Mouse (Mus musculus) monocyte, adult 5-6 weeks (primary cell): ENCODE measurements at regions not wholly inside any gene's neighbourhood (a gene's known extent, or its start where the extent isn't known, plus 50 kb on each side); places are given as distances from the start of the nearest gene placed in this dataset.

Experiments used
- ATAC-seq: fragments of 153-309, 156-312 bp; replicated peaks from 2 replicates; pipeline ENCODE4 v1.8.0; 2017; ENCODE audit warnings: mild to moderate bottlenecking; ENCODE audit not compliant: low TSS enrichment, insufficient number of reproducible peaks, severe bottlenecking, poor library complexity, low FRiP score

DNA sequence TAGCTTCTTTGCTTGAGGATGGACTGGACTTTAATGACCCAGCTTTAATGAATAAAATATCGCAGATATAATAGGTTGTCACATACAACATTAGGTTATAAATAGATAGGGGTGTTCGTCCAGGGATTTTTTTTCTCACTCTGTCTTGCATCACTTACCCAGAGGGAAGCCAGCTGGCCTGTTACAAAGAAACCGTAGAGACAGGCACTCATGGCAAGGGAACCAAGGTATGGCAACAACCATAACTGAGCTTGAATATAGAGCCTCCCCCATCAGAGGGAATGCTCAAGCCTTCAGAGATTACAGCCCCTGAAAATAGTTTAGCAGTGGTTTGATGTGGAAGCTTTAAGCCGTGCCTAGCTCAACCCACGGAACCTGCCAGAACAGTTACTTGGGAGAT is 504.9 kb downstream of the Ptprc start:
- ATAC-seq: no peak

DNA sequence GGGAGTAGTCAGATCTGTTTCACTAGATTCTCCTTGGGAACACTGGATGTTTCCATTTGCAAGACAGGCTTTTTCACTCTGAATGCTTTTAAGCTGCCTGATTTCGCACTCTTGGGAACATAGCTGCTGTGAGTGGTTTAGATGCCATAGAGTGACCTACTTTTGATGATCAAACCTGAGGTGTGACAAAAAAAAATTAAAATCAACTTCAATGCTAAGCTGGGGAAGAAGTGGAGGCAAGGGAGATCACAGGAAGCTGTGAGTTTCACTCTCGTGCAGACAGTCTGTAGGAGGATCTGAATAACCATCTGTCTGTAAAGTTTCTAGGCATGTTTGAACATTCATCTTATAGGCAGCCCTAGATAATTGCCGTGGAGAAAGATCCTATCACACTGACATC is 505.7 kb downstream of the Ptprc start:
- no peak for ATAC-seq

- ATAC-seq: no peak
Observed at GRCm38 (mm10) chr1:137658141-137658540, 517.4 kb downstream of the Ptprc start.

DNA sequence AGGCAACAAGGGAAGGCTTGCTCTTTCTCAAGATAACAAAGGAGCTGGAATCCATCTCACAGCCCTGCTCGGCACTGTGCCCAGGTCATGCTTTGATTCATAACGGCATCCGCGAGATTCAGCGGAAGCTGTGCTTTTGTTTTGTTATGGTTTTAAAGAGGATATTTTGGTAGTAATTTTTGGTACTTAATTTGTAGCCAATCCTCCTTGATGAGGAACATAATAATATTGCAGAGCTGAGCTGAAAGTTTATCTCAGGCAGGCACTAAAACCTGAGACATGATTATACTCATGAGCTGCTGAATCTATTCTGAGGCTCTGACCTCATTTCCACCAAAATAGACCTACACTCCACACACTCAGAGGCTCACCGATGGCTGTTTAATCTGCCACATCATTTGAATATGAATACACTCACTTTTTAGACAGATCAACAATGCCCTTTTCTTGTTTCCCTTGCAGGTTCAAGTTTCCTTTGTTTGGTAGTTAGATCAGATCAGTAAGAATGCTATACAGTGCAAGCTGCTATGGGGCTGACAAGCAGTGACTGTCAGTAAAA is 518.5 kb downstream of the Ptprc start:
- ATAC-seq: no peak

DNA sequence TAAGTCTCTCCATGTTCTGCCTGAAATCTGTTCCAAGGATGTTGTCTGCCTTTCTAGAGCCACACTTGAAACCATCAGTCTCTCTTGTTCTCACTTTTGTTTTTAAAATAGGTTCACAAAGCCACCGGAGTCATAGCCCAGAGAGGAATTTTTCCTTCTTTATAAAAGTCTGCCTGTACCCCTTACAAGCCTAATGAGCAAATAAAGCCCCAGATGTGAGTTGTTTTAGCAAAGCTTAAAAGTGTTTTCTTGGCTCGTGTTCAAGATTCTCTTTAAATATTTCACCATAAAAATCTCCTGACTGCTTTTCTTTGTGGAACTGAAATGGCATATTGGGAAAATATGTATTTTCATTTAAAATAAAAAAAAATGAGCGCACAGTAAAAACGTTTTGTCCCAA is 521.3 kb downstream of the Ptprc start:
- ATAC-seq: no peak

GRCm38 (mm10) chr1:137653495-137653894 is 522.0 kb downstream of the Ptprc start:
- ATAC-seq: no peak

- no peak for ATAC-seq
Observed at GRCm38 (mm10) chr1:137650629-137651028, 524.9 kb downstream of the Ptprc start.

DNA sequence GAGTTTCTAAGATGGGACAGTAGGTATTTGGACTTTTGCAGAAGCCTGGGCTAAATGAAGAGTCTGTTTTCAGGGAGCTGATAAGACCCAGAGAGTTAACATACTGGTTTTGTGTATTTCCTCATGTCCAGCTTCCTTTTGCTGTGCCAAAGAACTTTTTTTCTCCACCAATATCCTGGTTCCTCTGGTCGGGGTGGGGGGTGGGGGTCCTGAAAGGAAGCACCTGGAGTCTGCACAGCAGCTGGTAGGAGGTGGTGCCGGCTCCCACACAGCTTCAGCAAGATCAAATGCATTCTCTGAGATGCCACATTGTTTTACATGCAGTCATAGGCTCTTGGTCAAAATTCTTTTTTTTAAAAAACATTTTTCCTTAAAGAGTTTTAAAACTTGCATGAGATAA is 525.4 kb downstream of the Ptprc start:
- no peak for ATAC-seq

DNA sequence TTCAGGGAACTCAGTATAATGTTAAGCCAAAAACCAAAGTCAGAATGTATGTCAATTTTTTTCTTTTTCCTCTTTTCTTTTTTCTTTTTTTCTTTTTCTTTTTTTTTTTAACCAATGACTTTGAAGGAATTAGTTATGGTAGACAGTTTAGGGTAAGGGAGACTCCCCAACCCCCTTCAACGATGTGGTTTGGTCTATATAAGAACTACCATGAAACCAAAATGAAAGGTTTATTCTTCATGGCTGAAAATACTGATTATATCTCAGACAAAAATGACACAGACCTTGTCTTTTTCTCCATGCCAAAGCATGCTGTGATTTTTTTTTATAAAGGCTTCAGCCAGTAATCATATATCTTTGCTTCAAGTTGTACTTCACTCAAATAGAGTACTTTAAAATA is 526.7 kb downstream of the Ptprc start:
- ATAC-seq: no peak

DNA sequence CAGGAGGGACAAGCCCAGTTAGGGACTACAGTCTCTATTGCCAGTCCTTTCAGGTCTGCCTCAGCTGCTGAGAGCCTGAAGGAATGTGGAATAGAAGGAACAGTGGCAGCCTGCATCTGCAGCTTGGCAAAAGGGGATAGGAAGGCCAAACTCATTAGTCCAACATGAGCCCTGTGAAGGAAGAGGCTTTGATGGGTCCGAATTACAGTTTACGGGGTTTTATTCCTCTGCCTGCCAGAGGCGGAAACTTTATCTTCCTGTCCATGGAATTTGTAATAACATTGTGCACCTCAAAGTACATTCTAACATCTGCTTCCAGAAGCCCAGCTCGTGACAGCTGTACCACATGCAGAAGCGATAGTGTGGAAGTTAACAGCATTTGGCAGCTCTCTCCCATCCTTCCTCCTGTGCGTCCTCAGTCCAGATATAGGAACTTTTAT is 530.9 kb downstream of the Ptprc start:
- no peak for ATAC-seq

GRCm38 (mm10) chr1:137643508-137643907 is 532.0 kb downstream of the Ptprc start:
- ATAC-seq: no peak

GRCm38 (mm10) chr1:137640848-137641247 is 534.7 kb downstream of the Ptprc start:
- ATAC-seq: no peak

GRCm38 (mm10) chr1:137636947-137637346 is 538.6 kb downstream of the Ptprc start:
- ATAC-seq: no peak

GRCm38 (mm10) chr1:137636321-137636944 is 539.1 kb downstream of the Ptprc start:
- no peak for ATAC-seq

DNA sequence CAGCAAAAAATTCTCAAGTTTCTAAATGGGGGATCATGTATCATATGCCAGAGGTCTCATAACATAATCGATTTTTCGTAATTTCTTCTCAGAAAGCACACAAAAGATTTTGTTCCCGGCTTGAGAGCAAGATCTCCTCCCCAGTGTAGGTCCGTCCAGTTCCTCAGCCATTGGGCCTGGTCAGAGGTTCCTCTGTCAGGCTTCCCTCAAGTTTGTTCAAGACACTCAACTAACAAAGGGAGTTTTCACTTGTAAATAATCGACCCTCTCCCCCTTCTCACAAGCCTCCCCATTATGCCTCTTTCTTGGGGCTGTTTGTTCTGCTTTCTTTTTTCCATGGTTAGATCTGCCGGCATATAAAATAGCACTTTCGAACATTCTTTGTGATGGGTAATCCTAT is 539.7 kb downstream of the Ptprc start:
- no peak for ATAC-seq

DNA sequence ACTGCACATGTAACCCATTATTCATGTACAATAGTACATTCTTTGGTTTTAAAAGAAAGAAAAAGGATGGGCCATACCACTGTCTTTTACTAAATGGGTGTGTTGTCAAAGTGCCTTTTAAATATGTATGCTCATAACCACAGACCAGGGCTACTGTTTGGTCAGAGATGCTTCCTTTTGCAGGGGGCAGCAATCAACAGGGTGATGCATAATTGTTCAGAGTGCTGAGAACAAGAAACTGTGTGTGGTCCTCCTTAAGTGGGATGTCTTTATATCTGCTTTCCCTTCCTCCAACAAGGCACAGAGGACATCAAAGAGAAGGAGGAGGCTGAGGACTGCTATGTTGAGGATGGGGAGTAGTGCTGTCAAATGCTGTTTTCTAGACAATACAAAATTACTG is 544.0 kb downstream of the Ptprc start:
- no peak for ATAC-seq

GRCm38 (mm10) chr1:137620672-137621071 is 554.8 kb downstream of the Ptprc start:
- no peak for ATAC-seq

- ATAC-seq: no peak
Observed at GRCm38 (mm10) chr1:137618231-137618630, 557.3 kb downstream of the Ptprc start.

- ATAC-seq: no peak
Observed at GRCm38 (mm10) chr1:137617513-137617912, 558.0 kb downstream of the Ptprc start.

DNA sequence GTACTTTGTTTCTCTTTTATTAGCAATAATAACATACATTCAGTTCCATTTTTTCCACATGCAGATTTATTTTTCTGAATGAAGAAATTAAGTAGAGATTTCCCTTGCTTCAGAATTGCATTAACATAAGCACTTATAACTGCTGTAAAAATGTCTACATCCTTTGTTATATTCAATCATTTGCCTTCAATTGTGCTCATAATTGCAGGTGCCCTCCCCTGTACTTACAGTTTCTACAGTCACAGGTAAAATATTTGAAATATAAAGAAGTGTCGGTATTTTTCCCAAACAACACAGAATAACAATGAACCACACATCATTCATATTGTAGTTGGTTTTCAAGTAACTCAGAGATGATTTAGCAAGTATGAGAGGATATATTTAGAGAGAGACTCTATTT is 568.8 kb downstream of the Ptprc start:
- no peak for ATAC-seq
